Mouse (Mus musculus): ENCODE data around the gene Dhh. TPM values are rescaled to one million over a fixed set of nuclear protein-coding genes. Genes with fewer than 3 reads are reported as not detected.

Gene Dhh
- total and polyA plus RNA-seq, 3 experiments, result not detected

- Histone ChIP-seq H3K36me3 (replicated peaks in 1 of 2; ENCODE audit: control insufficient read depth in 1 of 2, insufficient read depth in 1 of 2, low read length in 1 of 2) (peaks cover 68 to 76% of the 10 kb centered on the region in 2 experiments), H3K9ac (ENCODE audit: insufficient read depth, low read depth) (no peak overlapping the region), H3K27me3 (replicated peaks) (no peaks in the 10 kb centered on the region), H3K9me3 (replicated peaks; ENCODE audit: low read length) (no peaks in the 10 kb centered on the region), H3K27ac (ENCODE audit: insufficient read depth, low read depth) (no peak overlapping the region), H3K4me1 (ENCODE audit: control insufficient read depth in 1 of 2, insufficient read depth in 2 of 2) (peaks cover 6 to 30% of the 10 kb centered on the region in 2 experiments; a peak in 2 of 4 replicates), H3K4me2 (ENCODE audit: insufficient read depth, low read depth, poor library complexity, severe bottlenecking) (no peak overlapping the region), H3K79me2 (replicated peaks; ENCODE audit: control insufficient read depth, extremely low read depth, insufficient read depth, poor library complexity, severe bottlenecking) (peaks cover 45% of the 10 kb centered on the region), H3K4me3 (replicated peaks in 1 of 3; ENCODE audit: low read depth in 2 of 3, low read length in 2 of 3, poor library complexity in 1 of 3) (no peak overlapping the region)
- in situ Hi-C loops (cut with MboI; ENCODE audit: low pct_ligation_motif_present, low pct_unique_long_range_greater_than_20kb, low sequenced_read_pairs), result loop anchor here (5.0 kb wide), 1 partner anchor 33 kb away; the partner anchor contains the start of gene Prkag1
- DNase-seq (ENCODE audit: extremely low read depth), result no peak
- no peak for TF ChIP-seq MXI1 (IDR thresholded peaks at IDR 0.05; ENCODE audit: low read depth, low read length)
- TF ChIP-seq HCFC1 (IDR thresholded peaks at IDR 0.05; ENCODE audit: low read depth, low read length), result no peak
- TF ChIP-seq ZMIZ1 (IDR thresholded peaks at IDR 0.05; ENCODE audit: low read depth, low read length), result no peak
- TF ChIP-seq MEF2A (IDR thresholded peaks at IDR 0.05; ENCODE audit: borderline replicate concordance, low read depth, low read length), result no peak
- TF ChIP-seq EP300 (IDR thresholded peaks at IDR 0.05; ENCODE audit: low read length), result no peak
- no peak for TF ChIP-seq UBTF (IDR thresholded peaks at IDR 0.05; ENCODE audit: low read depth, low read length)
- no peak for TF ChIP-seq TCF12 (IDR thresholded peaks at IDR 0.05; ENCODE audit: low read depth, low read length)
- no peak for TF ChIP-seq USF1 (IDR thresholded peaks at IDR 0.05; ENCODE audit: low read depth, low read length)
- no peak for TF ChIP-seq MAZ (IDR thresholded peaks at IDR 0.05; ENCODE audit: low read depth, low read length)
- no peak for TF ChIP-seq TBP (conservative IDR thresholded peaks at IDR 0.05; ENCODE audit: low read depth, low read length)
- TF ChIP-seq SIN3A (IDR thresholded peaks at IDR 0.05; ENCODE audit: low read length), result no peak
- no peak for TF ChIP-seq PAX5 (IDR thresholded peaks at IDR 0.05; ENCODE audit: low read length)
- TF ChIP-seq RCOR1 (conservative IDR thresholded peaks at IDR 0.05; ENCODE audit: low read depth, low read length), result no peak
- no peak for TF ChIP-seq ZNF384 (IDR thresholded peaks at IDR 0.05; ENCODE audit: low read depth, low read length)
- no peak for TF ChIP-seq JUN (IDR thresholded peaks at IDR 0.05; ENCODE audit: insufficient read depth, low read depth, low read length)
- no peak for TF ChIP-seq KAT2A (IDR thresholded peaks at IDR 0.05; ENCODE audit: insufficient replicate concordance, low read length)
- no peak for TF ChIP-seq MAX (IDR thresholded peaks at IDR 0.05; ENCODE audit: low read length)
- no peak for TF ChIP-seq NELFE (IDR thresholded peaks at IDR 0.05; ENCODE audit: low read depth, low read length)
- TF ChIP-seq RAD21 (IDR thresholded peaks at IDR 0.05; ENCODE audit: low read depth, low read length), result no peak
- dilution Hi-C loops (cut with MboI; ENCODE audit: extremely low pct_ligation_motif_present, extremely low pct_unique_long_range_greater_than_20kb, low sequenced_read_pairs), result no loop called here
Observed at GRCm38 (mm10) chr15:98864951-98865350, 33.4 kb downstream of the Dhh start.

- H3K79me2 ChIP-seq (replicated peaks; ENCODE audit: control insufficient read depth, extremely low read depth, insufficient read depth, poor library complexity, severe bottlenecking), result peaks cover 31% of the 10 kb centered on the region
- peaks cover 6 to 19% of the 10 kb centered on the region in 2 experiments; a peak in 2 of 4 replicates for H3K4me1 ChIP-seq (ENCODE audit: control insufficient read depth in 1 of 2, insufficient read depth in 2 of 2)
- no peak overlapping the region for H3K4me3 ChIP-seq (replicated peaks in 1 of 3; ENCODE audit: low read depth in 2 of 3, low read length in 2 of 3, poor library complexity in 1 of 3)
- no peaks in the 10 kb centered on the region for H3K9me3 ChIP-seq (replicated peaks; ENCODE audit: low read length)
- TF ChIP-seq CTCF (conservative IDR thresholded peaks at IDR 0.05 in 1 of 2, IDR thresholded peaks at IDR 0.05 in 1 of 2; ENCODE audit: low read depth in 2 of 2, low read length in 2 of 2) (no peak), JUN (IDR thresholded peaks at IDR 0.05; ENCODE audit: insufficient read depth, low read depth, low read length) (no peak), IRF4 (IDR thresholded peaks at IDR 0.05; ENCODE audit: low read depth, low read length) (no peak), HCFC1 (IDR thresholded peaks at IDR 0.05; ENCODE audit: low read depth, low read length) (no peak), MEF2A (IDR thresholded peaks at IDR 0.05; ENCODE audit: borderline replicate concordance, low read depth, low read length) (no peak), TCF12 (IDR thresholded peaks at IDR 0.05; ENCODE audit: low read depth, low read length) (no peak), RCOR1 (conservative IDR thresholded peaks at IDR 0.05; ENCODE audit: low read depth, low read length) (no peak)
- dilution Hi-C loops (cut with MboI; ENCODE audit: extremely low pct_ligation_motif_present, extremely low pct_unique_long_range_greater_than_20kb, low sequenced_read_pairs), result no loop called here
- H3K4me2 ChIP-seq (ENCODE audit: insufficient read depth, low read depth, poor library complexity, severe bottlenecking), result no peak overlapping the region
- no peak for DNase-seq (ENCODE audit: extremely low read depth)
- H3K9ac ChIP-seq (ENCODE audit: insufficient read depth, low read depth), result no peak overlapping the region
- peaks cover 81 to 87% of the 10 kb centered on the region in 2 experiments for H3K36me3 ChIP-seq (replicated peaks in 1 of 2; ENCODE audit: control insufficient read depth in 1 of 2, insufficient read depth in 1 of 2, low read length in 1 of 2)
- in situ Hi-C loops (cut with MboI; ENCODE audit: low pct_ligation_motif_present, low pct_unique_long_range_greater_than_20kb, low sequenced_read_pairs), result no loop called here
- no peaks in the 10 kb centered on the region for H3K27me3 ChIP-seq (replicated peaks)
- H3K27ac ChIP-seq (ENCODE audit: insufficient read depth, low read depth), result no peak overlapping the region
Observed at GRCm38 (mm10) chr15:98863451-98863958, 34.8 kb downstream of the Dhh start.

Data from CH12.LX (cell line).